Mouse (Mus musculus) CH12.LX (cell line): ENCODE measurements around the gene Tmeff1. TPM values are rescaled to one million over a fixed set of nuclear protein-coding genes. Genes with fewer than 3 reads are reported as not detected.

Experiments used
- DNase-seq: peaks from one replicate; pipeline ENCODE4 v3.0.0-alpha.2; 2013; ENCODE audit errors: extremely low read depth
- H3K27ac ChIP-seq: 2 replicates; pipeline ENCODE4 v1.5.1; 2012; ENCODE audit warnings: low read depth, mild to moderate bottlenecking, control low read depth, moderate library complexity; ENCODE audit not compliant: insufficient read depth
- H3K27me3 ChIP-seq: replicated peaks from 2 replicates; pipeline ENCODE3; 2012; ENCODE audit warnings: inconsistent platforms
- H3K36me3 ChIP-seq, 2 experiments: replicated peaks in 1 of 2; 2 replicates each; pipeline versions ENCODE3 to v1.6.1; 2012; ENCODE audit warnings: inconsistent platforms in 1 of 2, low read length in 1 of 2, mild to moderate bottlenecking in 1 of 2, mixed read lengths in 1 of 2, moderate library complexity in 1 of 2; ENCODE audit not compliant: control insufficient read depth in 1 of 2, insufficient read depth in 1 of 2
- H3K4me1 ChIP-seq, 2 experiments: 2 replicates each; pipeline ENCODE4 v1.6.1; 2012; ENCODE audit warnings: inconsistent platforms in 1 of 2, moderate library complexity in 1 of 2; ENCODE audit not compliant: insufficient read depth in 2 of 2, control insufficient read depth in 1 of 2
- H3K4me2 ChIP-seq: 2 replicates; pipeline ENCODE4 v1.6.1; 2012; ENCODE audit warnings: low read depth, mild to moderate bottlenecking, control low read depth; ENCODE audit not compliant: poor library complexity, insufficient read depth, severe bottlenecking
- H3K4me3 ChIP-seq, 3 experiments: fragments of 150-350 bp in 1 of 3; sonication (generic) in 1 of 3; replicated peaks in 1 of 3; 2 replicates each; pipeline versions ENCODE3 to v1.5.1; 2011 to 2012; ENCODE audit warnings: low read depth in 2 of 3, low read length in 2 of 3, mild to moderate bottlenecking in 2 of 3, moderate library complexity in 2 of 3, control low read depth in 1 of 3, improper control_type of control experiment in 1 of 3, inconsistent platforms in 1 of 3, mixed read lengths in 1 of 3; ENCODE audit not compliant: poor library complexity in 1 of 3
- H3K79me2 ChIP-seq: replicated peaks from 2 replicates; pipeline ENCODE4 v1.6.1; 2012; ENCODE audit warnings: mild to moderate bottlenecking, moderate library complexity; ENCODE audit not compliant: control insufficient read depth, poor library complexity, insufficient read depth, severe bottlenecking; ENCODE audit errors: extremely low read depth
- H3K9ac ChIP-seq: 2 replicates; pipeline ENCODE4 v1.6.1; 2012; ENCODE audit warnings: low read depth, mild to moderate bottlenecking, control low read depth, moderate library complexity; ENCODE audit not compliant: insufficient read depth
- H3K9me3 ChIP-seq: replicated peaks from 2 replicates; pipeline ENCODE3; 2012; ENCODE audit warnings: low read length, inconsistent platforms, mixed read lengths
- BHLHE40 ChIP-seq: IDR thresholded peaks from 2 replicates; pipeline ENCODE4 v1.6.1; 2011; ENCODE audit warnings: mild to moderate bottlenecking, low read depth, low read length, improper control_type of control experiment
- CHD2 ChIP-seq: IDR thresholded peaks from 2 replicates; pipeline ENCODE4 v1.6.1; 2011; ENCODE audit warnings: low read length, improper control_type of control experiment
- ETS1 ChIP-seq: conservative IDR thresholded peaks from 2 replicates; pipeline ENCODE4 v1.6.1; 2012; ENCODE audit warnings: low read depth, mild to moderate bottlenecking, inconsistent platforms, low read length, improper control_type of control experiment, moderate library complexity
- IRF4 ChIP-seq: IDR thresholded peaks from 2 replicates; pipeline ENCODE4 v1.6.1; 2014; ENCODE audit warnings: low read depth, mild to moderate bottlenecking, inconsistent platforms, low read length, improper control_type of control experiment
- JUN ChIP-seq: IDR thresholded peaks from 2 replicates; pipeline ENCODE4 v1.6.1; 2011; ENCODE audit warnings: low read depth, mild to moderate bottlenecking, low read length, improper control_type of control experiment, moderate library complexity; ENCODE audit not compliant: insufficient read depth
- JUND ChIP-seq: conservative IDR thresholded peaks from 2 replicates; pipeline ENCODE4 v1.6.1; 2011; ENCODE audit warnings: low read depth, low read length, improper control_type of control experiment
- KAT2A ChIP-seq: IDR thresholded peaks from 2 replicates; pipeline ENCODE4 v1.6.1; 2012; ENCODE audit warnings: low read length, improper control_type of control experiment, inconsistent platforms; ENCODE audit not compliant: insufficient replicate concordance
- MAFK ChIP-seq: IDR thresholded peaks from 2 replicates; pipeline ENCODE4 v1.6.1; 2011; ENCODE audit warnings: low read length, improper control_type of control experiment; ENCODE audit not compliant: insufficient replicate concordance
- MAZ ChIP-seq: IDR thresholded peaks from 2 replicates; pipeline ENCODE4 v1.6.1; 2012; ENCODE audit warnings: low read depth, mild to moderate bottlenecking, inconsistent platforms, low read length, improper control_type of control experiment, moderate library complexity
- MYC ChIP-seq: IDR thresholded peaks from 2 replicates; pipeline ENCODE4 v1.6.1; 2011; ENCODE audit warnings: low read depth, mild to moderate bottlenecking, improper control_type of control experiment, low read length
- NELFE ChIP-seq: IDR thresholded peaks from 2 replicates; pipeline ENCODE4 v1.6.1; 2011; ENCODE audit warnings: low read depth, low read length, improper control_type of control experiment
- POLR2AphosphoS2 ChIP-seq: IDR thresholded peaks from 2 replicates; pipeline ENCODE4 v1.6.1; 2011; ENCODE audit warnings: low read depth, low read length, improper control_type of control experiment
- RAD21 ChIP-seq: IDR thresholded peaks from 2 replicates; pipeline ENCODE4 v1.6.1; 2011; ENCODE audit warnings: low read depth, mild to moderate bottlenecking, low read length, improper control_type of control experiment, moderate library complexity
- RCOR1 ChIP-seq: conservative IDR thresholded peaks from 2 replicates; pipeline ENCODE4 v1.6.1; 2012; ENCODE audit warnings: low read depth, mild to moderate bottlenecking, inconsistent platforms, low read length, improper control_type of control experiment
- SIN3A ChIP-seq: IDR thresholded peaks from 2 replicates; pipeline ENCODE4 v1.6.1; 2012; ENCODE audit warnings: low read length, improper control_type of control experiment, inconsistent platforms
- TCF12 ChIP-seq: IDR thresholded peaks from 2 replicates; pipeline ENCODE4 v1.6.1; 2014; ENCODE audit warnings: low read depth, mild to moderate bottlenecking, inconsistent platforms, low read length, improper control_type of control experiment
- USF1 ChIP-seq: IDR thresholded peaks from 2 replicates; pipeline ENCODE4 v1.6.1; 2014; ENCODE audit warnings: low read depth, mild to moderate bottlenecking, inconsistent platforms, low read length, improper control_type of control experiment
- ZC3H11A ChIP-seq: IDR thresholded peaks from 2 replicates; pipeline ENCODE4 v1.6.1; 2012; ENCODE audit warnings: low read depth, mild to moderate bottlenecking, inconsistent platforms, low read length, improper control_type of control experiment
- dilution Hi-C: fragments of 300-500 bp; cut with MboI; formaldehyde crosslinking; loops from 2 replicates; pipeline ENCODE4 v1.14.3; 2020; ENCODE audit warnings: low sequenced_read_pairs; ENCODE audit not compliant: extremely low pct_unique_long_range_greater_than_20kb, extremely low pct_ligation_motif_present
- in situ Hi-C: fragments of 300-500 bp; cut with MboI; formaldehyde crosslinking; loops from 3 replicates; pipeline ENCODE4 v1.14.3; 2019; ENCODE audit warnings: low sequenced_read_pairs, low pct_ligation_motif_present, low pct_unique_long_range_greater_than_20kb, mixed read lengths
- polyA plus RNA-seq: library from polyadenylated mRNA; unstranded; fragments of >175 nt; gene quantifications from 2 replicates; pipeline ENCODE4 v1.2.1, GENCODE M21; 2012; ENCODE audit warnings: low read depth; ENCODE audit not compliant: insufficient read length
- total RNA-seq, 2 experiments: library from RNA; depleted of rRNA; stranded (reverse); fragments of 300-350 nt in 1 of 2; fragments of >200 nt in 1 of 2; gene quantifications; 2 replicates each; pipeline ENCODE4 v1.2.3; 2012 to 2014

Tmeff1 gene
- total and polyA plus RNA-seq, 3 experiments, result 23.3 to 32.4 (median 29.6) TPM

- Histone ChIP-seq H3K4me3 (no peak overlapping the region), H3K27ac (no peak overlapping the region), H3K36me3 (peaks cover 3 to 36% of the 10 kb centered on the region in 2 experiments), H3K9ac (no peak overlapping the region), H3K27me3 (no peaks in the 10 kb centered on the region), H3K4me2 (no peak overlapping the region), H3K79me2 (no peaks in the 10 kb centered on the region), H3K4me1 (peaks cover 9 to 37% of the 10 kb centered on the region in 2 experiments), H3K9me3 (no peaks in the 10 kb centered on the region)
- DNase-seq, result no peak
- in situ Hi-C loops, result no loop called here
- dilution Hi-C loops, result no loop called here
- TF ChIP-seq KAT2A (no peak), SIN3A (no peak), POLR2AphosphoS2 (no peak), JUN (no peak), ZC3H11A (no peak), TCF12 (no peak), RCOR1 (no peak), USF1 (no peak), MYC (no peak), CHD2 (no peak), IRF4 (no peak), MAZ (no peak), RAD21 (no peak), MAFK (no peak), NELFE (no peak)
These were observed 87.9 kb downstream of the Tmeff1 start for GRCm38 (mm10) chr4:48672915-48673314.

DNA sequence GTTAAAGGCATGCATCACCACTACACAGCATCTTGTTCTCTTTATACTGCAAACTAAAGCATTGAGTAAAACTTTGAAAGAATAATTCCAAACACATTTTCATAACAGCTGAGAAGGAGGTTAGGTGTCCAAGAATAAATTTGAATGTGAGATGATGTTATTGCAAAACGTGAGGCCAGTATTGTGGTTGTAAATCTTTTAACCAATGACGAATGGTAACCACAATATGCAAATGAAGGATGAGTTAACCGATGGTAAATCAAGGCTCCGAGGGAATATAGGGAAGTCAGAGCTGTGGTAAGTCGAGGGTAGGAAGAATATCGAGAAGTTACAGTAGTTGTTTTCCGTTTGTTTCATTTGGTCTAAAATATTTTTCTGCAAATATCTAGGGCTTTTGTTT, 89.4 kb downstream of the Tmeff1 start:
- DNase-seq, result peak; percentile 69
- no peaks in the 10 kb centered on the region for H3K27me3 ChIP-seq
- H3K9ac ChIP-seq, result no peak overlapping the region
- dilution Hi-C loops, result no loop called here
- H3K36me3 ChIP-seq, result peaks cover 6 to 46% of the 10 kb centered on the region in 2 experiments
- in situ Hi-C loops, result no loop called here
- no peaks in the 10 kb centered on the region for H3K9me3 ChIP-seq
- peaks cover 10 to 40% of the 10 kb centered on the region in 2 experiments for H3K4me1 ChIP-seq
- no peak overlapping the region for H3K4me3 ChIP-seq
- H3K27ac ChIP-seq, result 0 out of 2 replicates have a peak overlapping the region, but pooled peaks have one; percentile 11
- 0 out of 2 replicates have a peak, but pooled peaks cover under 1% of the 10 kb centered on the region for H3K79me2 ChIP-seq
- TF ChIP-seq ETS1 (peak; percentile 73; the same call in 1 of the 2 replicates), JUND (no peak), BHLHE40 (peak; percentile 91), MAFK (0 out of 2 replicates have a peak, but pooled peaks have one; percentile 37)
- H3K4me2 ChIP-seq, result no peak overlapping the region
